Mouse (Mus musculus) adrenal gland, adult 2 months (tissue): ENCODE results near the gene Rbm42. TPM values are rescaled to one million over a fixed set of nuclear protein-coding genes. Genes with fewer than 3 reads are reported as not detected.

Experiments
- polyA plus RNA-seq: library from polyadenylated mRNA; depleted of rRNA; stranded (reverse); fragments of >200 nt; gene quantifications from 2 replicates; pipeline ENCODE4 v1.2.3, GENCODE M21; 2012; rRNA removed
- total RNA-seq, 2 experiments: library from RNA; stranded (reverse); gene quantifications; 2 replicates each; pipeline ENCODE4 v1.2.3; 2021

The Rbm42 gene
- total and polyA plus RNA-seq, 3 experiments: 78.0 to 139 (median 81.9) TPM

Other genes starting within 250 kb of the Rbm42 start
Only the 30 nearest of the 33 such genes appear.
- 1 to 10 TPM; 1.1 to 1.3 TPM for gene Nfkbid, start 228.6 kb downstream of the Rbm42 start, total RNA-seq
- 3.7 and 4.1 TPM in 2 replicates for gene Nfkbid, start 228.6 kb downstream of the Rbm42 start, polyA plus RNA-seq
- 10 to 100 TPM; 22.7 to 43.2 TPM for gene Aplp1, start 204.8 kb downstream of the Rbm42 start, total RNA-seq
- gene Aplp1, start 204.8 kb downstream of the Rbm42 start, polyA plus RNA-seq: 37.7 and 54.1 TPM in 2 replicates
- gene Kirrel2, start 192.6 kb downstream of the Rbm42 start, total RNA-seq: not detected
- gene Kirrel2, start 192.6 kb downstream of the Rbm42 start, polyA plus RNA-seq: not detected in 2 replicates
- not detected for gene Nphs1, start 192.0 kb downstream of the Rbm42 start, total RNA-seq
- gene Nphs1, start 192.0 kb downstream of the Rbm42 start, polyA plus RNA-seq: not detected in 2 replicates
- gene Prodh2, start 156.7 kb downstream of the Rbm42 start, total RNA-seq: under 1 TPM in 1 of 2 experiments, not detected in 1; 0.86 TPM
- 0.10 TPM in 1 of 2 replicates, not detected in the other for gene Prodh2, start 156.7 kb downstream of the Rbm42 start, polyA plus RNA-seq
- gene Arhgap33, start 115.3 kb downstream of the Rbm42 start, total RNA-seq: 1 to 10 TPM; 2.2 to 3.1 TPM
- gene Arhgap33, start 115.3 kb downstream of the Rbm42 start, polyA plus RNA-seq: 20.3 and 23.2 TPM in 2 replicates
- gene Hspb6, start 98.1 kb downstream of the Rbm42 start, total RNA-seq: 10 to 100 TPM; 22.4 to 38.7 TPM
- 96.2 and 110 TPM in 2 replicates for gene Hspb6, start 98.1 kb downstream of the Rbm42 start, polyA plus RNA-seq
- 1 to 10 TPM; 6.8 to 7.0 TPM for gene Proser3, start 98.0 kb downstream of the Rbm42 start, total RNA-seq
- 10.4 and 10.8 TPM in 2 replicates for gene Proser3, start 98.0 kb downstream of the Rbm42 start, polyA plus RNA-seq
- 10 to 100 TPM; 43.7 to 71.4 TPM for gene Lin37, start 90.5 kb downstream of the Rbm42 start, total RNA-seq
- gene Lin37, start 90.5 kb downstream of the Rbm42 start, polyA plus RNA-seq: 47.5 and 53.5 TPM in 2 replicates
- gene U2af1l4, start 87.0 kb downstream of the Rbm42 start, total RNA-seq: 10 to 100 TPM; 73.3 to 92.5 TPM
- 80.1 and 92.3 TPM in 2 replicates for gene U2af1l4, start 87.0 kb downstream of the Rbm42 start, polyA plus RNA-seq
- 1 to 10 TPM; 3.6 to 4.8 TPM for gene Gm49396, start 87.0 kb downstream of the Rbm42 start, total RNA-seq
- 0.93 and 1.7 TPM in 2 replicates for gene Gm49396, start 87.0 kb downstream of the Rbm42 start, polyA plus RNA-seq
- gene Psenen, start 86.7 kb downstream of the Rbm42 start, total RNA-seq: 100 to 1,000 TPM; 185 to 190 TPM
- 88.6 and 123 TPM in 2 replicates for gene Psenen, start 86.7 kb downstream of the Rbm42 start, polyA plus RNA-seq
- 1 to 10 TPM; 3.0 to 3.8 TPM for gene Igflr1, start 84.9 kb downstream of the Rbm42 start, total RNA-seq
- 6.9 and 10.1 TPM in 2 replicates for gene Igflr1, start 84.9 kb downstream of the Rbm42 start, polyA plus RNA-seq
- gene Kmt2b, start 61.6 kb downstream of the Rbm42 start, total RNA-seq: 10 to 100 TPM; 28.5 to 41.4 TPM
- 50.2 and 50.4 TPM in 2 replicates for gene Kmt2b, start 61.6 kb downstream of the Rbm42 start, polyA plus RNA-seq
- gene Zbtb32, start 51.4 kb downstream of the Rbm42 start, total RNA-seq: under 1 TPM in 1 of 2 experiments, not detected in 1; 0.46 TPM
- gene Zbtb32, start 51.4 kb downstream of the Rbm42 start, polyA plus RNA-seq: 0.44 and 0.45 TPM in 2 replicates
- gene Upk1a, start 37.5 kb downstream of the Rbm42 start, total RNA-seq: under 1 TPM in 1 of 2 experiments, not detected in 1; 0.21 TPM
- 1.3 and 1.5 TPM in 2 replicates for gene Upk1a, start 37.5 kb downstream of the Rbm42 start, polyA plus RNA-seq
- 1,000 to 10,000 TPM; 1,292 to 2,642 TPM for gene Cox6b1, start 24.2 kb downstream of the Rbm42 start, total RNA-seq
- 223 and 275 TPM in 2 replicates for gene Cox6b1, start 24.2 kb downstream of the Rbm42 start, polyA plus RNA-seq
- gene Etv2, start 14.5 kb downstream of the Rbm42 start, total RNA-seq: not detected
- not detected in 2 replicates for gene Etv2, start 14.5 kb downstream of the Rbm42 start, polyA plus RNA-seq
- gene Haus5, start 14.7 kb upstream of the Rbm42 start, total RNA-seq: 10 to 100 TPM in 1 of 2 experiments, 1 to 10 TPM in 1; 6.2 to 10.7 TPM
- 6.3 and 6.9 TPM in 2 replicates for gene Haus5, start 14.7 kb upstream of the Rbm42 start, polyA plus RNA-seq
- not detected for gene Pmis2, start 21.3 kb upstream of the Rbm42 start, total RNA-seq
- not detected in 2 replicates for gene Pmis2, start 21.3 kb upstream of the Rbm42 start, polyA plus RNA-seq
- gene 2200002J24Rik, start 48.6 kb upstream of the Rbm42 start, total RNA-seq: 1 to 10 TPM; 3.5 to 5.7 TPM
- 12.5 and 12.7 TPM in 2 replicates for gene 2200002J24Rik, start 48.6 kb upstream of the Rbm42 start, polyA plus RNA-seq
- gene Atp4a, start 61.9 kb upstream of the Rbm42 start, total RNA-seq: 1 to 10 TPM; 2.0 to 3.0 TPM
- 3.3 and 3.9 TPM in 2 replicates for gene Atp4a, start 61.9 kb upstream of the Rbm42 start, polyA plus RNA-seq
- gene Tmem147, start 79.2 kb upstream of the Rbm42 start, total RNA-seq: 100 to 1,000 TPM; 193 to 234 TPM
- 333 and 341 TPM in 2 replicates for gene Tmem147, start 79.2 kb upstream of the Rbm42 start, polyA plus RNA-seq
- gene Gapdhs, start 93.4 kb upstream of the Rbm42 start, total RNA-seq: not detected
- not detected in 2 replicates for gene Gapdhs, start 93.4 kb upstream of the Rbm42 start, polyA plus RNA-seq
- 100 to 1,000 TPM; 269 to 540 TPM for gene Sbsn, start 101.2 kb upstream of the Rbm42 start, total RNA-seq
- gene Sbsn, start 101.2 kb upstream of the Rbm42 start, polyA plus RNA-seq: 71.3 and 81.0 TPM in 2 replicates
- gene Dmkn, start 113.4 kb upstream of the Rbm42 start, total RNA-seq: 1 to 10 TPM; 3.9 to 5.9 TPM
- gene Dmkn, start 113.4 kb upstream of the Rbm42 start, polyA plus RNA-seq: 3.5 and 7.6 TPM in 2 replicates
- not detected for gene Krtdap, start 137.6 kb upstream of the Rbm42 start, total RNA-seq
- gene Krtdap, start 137.6 kb upstream of the Rbm42 start, polyA plus RNA-seq: not detected in 2 replicates
- 1 to 10 TPM; 1.5 to 8.9 TPM for gene Ffar2, start 173.5 kb upstream of the Rbm42 start, total RNA-seq
- gene Ffar2, start 173.5 kb upstream of the Rbm42 start, polyA plus RNA-seq: 5.7 and 16.5 TPM in 2 replicates
- gene Ffar3, start 205.9 kb upstream of the Rbm42 start, total RNA-seq: under 1 TPM; 0.26 to 0.59 TPM
- 0.30 and 1.1 TPM in 2 replicates for gene Ffar3, start 205.9 kb upstream of the Rbm42 start, polyA plus RNA-seq
- not detected for gene Ffar1, start 211.2 kb upstream of the Rbm42 start, total RNA-seq
- gene Ffar1, start 211.2 kb upstream of the Rbm42 start, polyA plus RNA-seq: not detected in 2 replicates